Mouse (Mus musculus) brain, embryonic 18.5 days (tissue): ENCODE data around the gene Mdga1.

Experiments used
- DNase-seq: peaks from one replicate; pipeline ENCODE4 v3.0.0-alpha.2; 2012; ENCODE audit warnings: low read depth, low spot score

Gene Mdga1

DNA sequence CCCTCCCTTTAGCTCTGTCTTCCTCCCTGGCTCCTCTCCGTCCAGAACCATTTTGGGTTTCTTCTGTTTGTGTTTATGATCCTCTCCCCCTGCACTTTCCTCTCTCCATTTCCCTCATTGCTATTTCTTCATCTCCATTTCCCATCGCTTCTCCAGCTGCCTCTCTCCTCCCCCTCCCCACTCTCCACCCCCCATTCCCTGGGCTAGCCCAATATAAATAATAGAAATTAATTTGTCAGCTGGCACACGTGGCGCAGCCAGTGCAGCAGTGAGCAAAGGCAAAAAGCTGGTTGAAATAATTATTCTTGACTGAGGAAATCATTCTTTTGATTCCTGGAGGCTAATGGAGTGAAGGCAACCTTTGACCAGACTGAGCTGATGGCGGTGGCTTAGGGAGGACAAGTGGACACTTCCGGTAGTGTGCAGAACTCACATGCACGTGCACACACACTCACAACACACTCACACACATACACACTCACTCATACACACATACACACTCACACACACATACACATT, at the start of gene Mdga1:
TSS of gene Mdga1 (minus strand) at position 51 of the 519 bp plus-strand sequence.
- no peak for DNase-seq

DNA sequence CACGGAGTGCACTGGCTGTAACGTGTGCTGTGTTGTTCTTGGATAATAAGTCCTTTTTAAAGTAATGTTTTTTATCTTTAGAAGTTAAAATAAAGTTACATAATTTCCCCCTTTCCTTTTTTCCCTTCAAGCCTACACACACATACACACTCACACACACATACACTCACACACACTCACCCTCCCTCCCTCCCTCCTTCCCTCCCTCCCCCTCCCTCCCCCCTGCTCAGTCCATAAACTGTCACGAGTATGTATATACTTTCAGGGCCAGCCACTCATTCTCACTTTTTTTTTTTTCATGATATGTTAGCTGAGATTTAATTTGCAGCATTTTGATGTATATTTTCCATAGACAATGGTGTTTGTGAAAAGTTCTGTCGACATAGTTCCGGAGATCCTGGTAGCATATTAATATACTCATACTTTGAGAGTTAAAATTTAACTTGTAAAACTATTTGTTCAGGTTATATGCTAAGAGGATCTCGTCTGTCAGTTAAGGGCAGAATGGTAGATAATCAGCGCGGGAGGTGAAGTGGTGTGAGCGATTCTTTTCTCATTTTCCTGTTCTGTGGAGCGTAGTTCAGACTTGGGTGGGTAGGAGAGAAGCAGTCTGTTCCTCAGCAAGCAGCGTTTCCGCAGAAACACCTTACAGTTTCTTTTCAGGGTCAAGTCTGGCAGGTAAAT, 49.2 kb upstream of the Mdga1 start:
- DNase-seq, result no peak

DNA sequence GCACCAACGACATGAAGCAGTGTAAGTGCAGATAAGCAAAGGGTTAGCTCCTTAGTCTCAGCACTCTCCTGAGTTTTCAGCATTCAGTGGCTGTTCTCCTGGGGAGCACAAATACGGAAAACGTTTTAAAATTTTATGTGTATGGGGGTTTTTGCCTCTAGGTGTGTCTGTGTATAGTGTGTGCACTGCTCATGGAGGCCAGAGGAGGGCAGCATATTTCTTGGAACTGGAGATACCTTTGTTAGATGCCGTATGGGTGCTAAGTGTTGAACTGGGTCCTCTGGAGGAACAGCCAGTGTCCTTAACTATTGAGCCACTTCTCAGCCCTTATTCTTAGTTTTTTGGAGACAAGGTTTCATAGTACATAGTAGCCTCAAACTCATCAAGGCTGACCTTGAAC, 44.8 kb upstream of the Mdga1 start:
- no peak for DNase-seq

DNA sequence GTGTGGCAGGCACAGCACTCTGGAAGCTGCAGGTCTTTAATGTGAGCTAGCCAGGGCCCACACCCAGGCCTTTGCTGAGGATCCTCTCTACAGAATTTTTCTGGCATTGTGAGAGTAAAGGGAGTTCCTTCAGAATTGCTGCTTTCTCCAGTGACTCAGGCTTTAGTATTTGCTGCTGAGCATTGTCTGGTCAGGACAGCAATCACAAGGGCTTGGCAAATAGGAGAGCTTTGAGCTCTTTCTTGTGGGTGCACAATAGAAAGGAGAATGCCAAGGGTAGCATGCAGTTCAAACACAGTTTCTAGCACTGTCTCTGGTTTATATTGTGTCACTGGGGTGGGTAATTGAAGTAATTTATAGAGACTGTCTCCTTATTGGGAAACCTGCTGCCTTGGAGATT, 38.5 kb upstream of the Mdga1 start:
- DNase-seq, result no peak

DNA sequence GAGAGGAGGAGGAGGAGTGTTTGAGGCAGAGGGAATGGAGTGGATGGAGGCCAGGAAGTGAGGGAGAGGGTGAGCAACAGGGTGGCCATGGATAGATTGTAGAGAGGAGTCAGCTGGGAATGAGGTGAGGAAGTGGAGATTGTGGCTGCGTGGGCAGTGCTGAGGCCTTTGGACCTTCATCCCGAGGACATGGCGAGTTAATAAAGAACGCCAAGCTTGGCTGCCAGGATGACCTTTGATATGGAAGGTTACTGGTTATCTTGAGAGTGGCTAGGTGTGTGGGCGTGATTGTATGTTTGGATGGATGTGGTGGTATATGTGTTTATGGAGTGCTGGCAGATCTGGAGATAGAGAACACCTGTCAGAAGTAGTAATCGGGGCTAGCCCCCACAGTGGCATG, 38.0 kb upstream of the Mdga1 start:
- no peak for DNase-seq

DNA sequence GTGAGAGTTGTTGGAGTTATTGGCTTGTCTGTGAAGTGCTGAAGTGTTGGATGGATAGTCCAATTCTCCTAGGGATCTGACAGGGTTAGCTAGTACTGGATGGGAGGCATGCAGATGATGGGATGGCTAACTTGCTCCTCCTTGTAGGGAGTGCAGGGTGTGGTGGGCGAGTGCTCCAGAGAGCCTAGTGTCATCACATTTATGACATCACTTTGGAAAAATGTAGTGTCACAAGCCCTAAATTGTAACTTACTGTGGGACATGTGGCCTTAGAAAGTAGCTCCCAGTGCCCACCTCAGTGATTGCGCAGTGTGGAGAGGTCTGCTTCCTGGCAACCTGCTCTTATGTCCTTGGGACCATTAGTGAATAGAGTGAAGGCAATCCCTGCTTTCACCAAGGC, 37.0 kb upstream of the Mdga1 start:
- DNase-seq, result no peak

DNA sequence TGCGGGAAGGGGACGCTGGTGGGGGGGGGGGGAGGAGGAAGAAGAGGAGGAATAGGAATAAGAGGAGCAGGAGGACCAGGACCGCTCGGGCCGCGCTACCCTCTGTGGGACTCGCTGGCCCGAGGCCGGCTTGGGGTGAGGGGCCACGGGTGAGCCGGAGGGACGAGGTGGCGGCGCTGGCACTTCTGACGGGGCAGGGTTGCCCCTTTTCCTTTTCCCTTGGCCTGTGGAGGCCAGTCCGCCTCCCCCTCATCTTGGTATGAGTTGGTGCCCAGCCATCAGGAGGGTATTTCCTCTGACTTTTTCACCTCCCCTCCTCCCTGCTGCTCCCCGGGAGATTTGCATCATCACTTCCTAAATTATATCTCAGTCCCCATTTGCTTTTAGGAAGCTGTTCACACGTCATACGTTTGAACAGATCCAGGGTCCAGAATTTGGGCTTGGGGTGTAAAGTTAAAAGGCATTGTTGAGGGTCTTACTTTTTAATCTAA, 35.6 kb upstream of the Mdga1 start:
- DNase-seq, result no peak

DNA sequence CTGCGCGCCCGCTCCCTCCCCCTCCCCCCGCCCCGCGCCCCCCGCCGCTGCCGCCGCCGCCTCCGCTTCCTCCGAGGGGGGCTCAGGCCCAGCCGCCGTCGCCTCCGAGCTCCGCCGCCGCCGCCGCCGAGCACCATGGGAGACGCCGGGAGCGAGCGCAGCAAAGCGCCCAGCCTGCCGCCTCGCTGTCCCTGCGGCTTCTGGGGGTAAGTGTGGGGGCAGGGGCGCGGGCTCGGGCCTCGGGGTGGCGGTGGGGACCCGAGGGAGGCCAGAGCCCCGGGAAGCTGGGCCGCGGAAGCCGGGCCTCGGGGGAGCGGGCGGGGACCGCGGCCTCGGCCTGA, 35.2 kb upstream of the Mdga1 start:
- no peak for DNase-seq

DNA sequence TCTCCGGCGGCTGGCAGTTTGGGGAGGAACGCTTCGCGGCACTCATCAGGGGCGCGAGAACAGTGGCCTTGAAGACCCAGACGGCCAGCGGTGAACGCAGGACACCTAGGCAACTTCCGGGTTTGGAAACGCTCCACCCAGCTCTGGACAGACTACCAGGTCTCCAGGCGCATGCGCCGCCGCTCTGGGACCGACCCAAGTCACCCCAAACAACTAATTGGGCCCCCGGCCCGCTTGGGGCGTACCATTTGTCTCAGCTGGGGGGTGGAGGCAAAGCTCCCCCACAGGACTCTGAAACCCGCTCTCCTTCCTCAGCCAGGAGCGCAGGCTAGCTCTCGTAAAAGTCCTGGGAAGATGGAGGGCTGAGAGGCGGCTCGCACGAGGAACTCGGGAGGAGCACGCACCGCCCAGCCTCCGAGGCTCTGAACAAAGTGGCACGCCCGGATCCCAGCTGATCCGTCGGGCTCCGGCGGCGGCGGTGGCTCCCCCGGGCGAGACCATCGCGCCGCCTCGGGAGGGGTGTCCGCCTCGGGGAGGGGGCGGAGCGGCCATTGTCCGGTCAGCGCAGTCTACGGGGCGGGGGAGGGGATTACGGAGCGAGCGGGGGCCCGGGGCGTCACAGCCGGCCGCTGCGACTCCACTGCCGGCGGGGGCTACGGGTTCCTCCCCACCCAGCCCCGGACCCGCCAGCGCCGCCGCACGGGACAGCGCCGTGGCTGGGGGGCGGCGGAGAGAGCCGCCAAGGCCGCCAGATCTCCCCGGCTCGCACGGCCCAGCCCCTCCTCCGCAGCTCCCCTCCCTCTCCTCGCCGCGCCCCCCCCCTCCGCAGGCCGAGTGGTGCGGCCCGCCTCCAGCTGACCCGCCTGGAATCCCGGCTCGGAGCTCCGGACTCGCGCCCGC, 34.6 kb upstream of the Mdga1 start, which contains the start of gene Zfand3:
TSS of gene Zfand3 (plus strand) at position 531 of the 900 bp plus-strand sequence.
- DNase-seq, result peak; percentile 83

DNA sequence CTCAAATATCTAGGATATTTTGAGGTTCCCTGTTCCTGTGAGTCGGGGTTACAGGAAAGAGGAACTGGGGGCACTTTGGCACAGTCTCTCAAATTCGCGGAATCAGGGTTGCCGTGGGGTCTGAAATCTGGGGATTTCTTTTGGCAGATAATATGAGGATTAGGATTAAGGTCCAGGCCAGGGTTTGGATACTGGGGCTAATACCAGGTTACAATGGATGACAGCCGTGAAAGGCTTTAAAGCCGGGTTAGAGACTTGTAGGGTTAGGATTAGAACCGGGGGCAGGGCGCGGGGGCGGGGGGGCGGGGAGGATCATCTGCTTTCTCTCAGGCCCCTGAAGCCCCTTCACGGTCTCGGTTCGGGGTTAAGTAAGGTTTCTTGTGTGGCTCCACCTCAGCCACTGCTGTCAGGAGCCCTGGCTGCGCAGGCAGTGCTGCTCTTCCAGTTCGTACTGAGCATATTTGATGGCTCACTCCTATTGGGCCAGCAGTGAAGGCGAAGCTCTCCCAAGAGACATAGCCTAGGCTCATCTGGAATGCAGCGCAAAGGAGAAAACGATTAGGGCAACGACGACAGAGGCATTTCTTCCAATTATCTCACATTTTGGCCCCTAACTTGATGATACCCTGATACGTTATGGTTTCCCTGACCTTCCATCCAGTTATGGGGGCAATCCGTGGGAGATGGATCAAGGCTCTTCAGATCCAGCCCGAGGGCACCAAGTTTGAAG, 28.8 kb upstream of the Mdga1 start:
- no peak for DNase-seq

DNA sequence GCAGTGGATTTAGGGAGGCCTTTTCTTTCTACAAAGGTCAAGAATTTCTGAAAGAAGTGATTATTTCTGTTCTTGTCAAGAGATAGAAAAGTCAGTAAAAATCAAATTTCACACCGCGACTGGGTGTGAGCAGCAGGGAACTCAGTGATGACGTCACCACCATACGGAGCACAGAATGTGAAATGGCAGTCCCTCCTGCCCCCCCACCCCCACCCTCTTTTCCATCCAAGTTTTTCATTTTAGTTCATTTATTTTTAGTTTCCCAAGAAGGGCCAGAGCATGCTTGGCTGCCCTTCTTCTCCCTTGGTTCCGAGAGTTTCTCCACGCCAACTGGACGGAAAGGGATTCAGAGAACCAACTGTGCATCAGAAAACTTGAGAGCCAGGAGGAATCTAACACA, 27.8 kb upstream of the Mdga1 start:
- no peak for DNase-seq

DNA sequence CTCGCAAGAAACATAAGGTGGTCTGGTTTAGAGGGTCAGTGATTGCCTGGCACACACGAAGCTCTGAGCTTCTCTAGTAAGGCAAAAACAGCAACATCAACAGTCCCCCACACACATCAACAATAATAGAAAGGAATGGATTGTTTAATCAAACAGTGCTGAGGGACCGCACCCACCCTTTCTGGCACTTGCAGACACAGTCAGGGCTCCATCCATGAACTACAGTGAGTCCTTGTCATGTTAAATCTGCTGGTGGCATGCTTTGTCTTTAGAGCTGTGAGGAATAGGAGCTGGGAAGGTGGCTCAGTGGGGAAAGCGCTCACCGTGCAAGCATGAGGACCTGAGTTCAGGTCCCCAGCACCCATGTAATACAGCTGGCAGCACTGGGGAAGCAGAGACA, 26.1 kb upstream of the Mdga1 start:
- no peak for DNase-seq

DNA sequence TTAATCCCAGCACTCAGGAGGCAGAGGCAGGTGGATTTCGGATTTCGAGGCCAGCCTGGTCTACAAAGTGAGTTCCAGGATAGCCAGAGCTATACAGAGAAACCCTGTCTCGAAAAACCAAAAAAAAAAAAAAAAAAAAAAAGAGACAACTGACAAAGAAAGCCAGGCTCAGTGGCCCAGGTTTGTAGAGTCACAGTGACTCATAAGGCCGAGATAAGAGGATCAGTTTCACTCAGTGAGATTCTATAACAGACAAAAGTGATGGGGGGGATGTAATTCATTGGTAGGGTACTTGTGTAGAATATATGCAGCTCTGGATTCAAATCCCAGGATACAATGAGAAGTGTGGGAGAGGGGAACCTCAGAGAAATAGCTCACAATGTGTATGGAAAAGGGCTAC, 24.6 kb upstream of the Mdga1 start:
- DNase-seq, result no peak

DNA sequence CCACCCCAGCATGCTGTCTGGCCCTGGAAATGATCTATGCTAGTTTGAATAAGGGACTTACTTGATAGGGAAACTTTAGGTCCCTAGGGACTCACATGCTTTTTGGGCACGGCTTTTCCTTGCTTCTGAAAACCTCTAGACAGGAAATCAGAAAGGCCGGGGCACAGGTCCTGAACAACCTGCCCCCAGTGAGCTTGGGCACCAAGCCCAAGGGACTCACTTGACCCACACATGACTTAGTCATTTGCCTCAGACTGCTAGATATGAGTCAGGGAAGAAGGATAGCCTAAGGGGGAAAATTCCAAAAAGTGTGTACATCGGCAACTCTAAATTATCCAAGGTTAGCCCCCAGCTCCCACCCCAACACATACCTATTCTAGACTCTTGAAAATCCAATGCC, 24.1 kb upstream of the Mdga1 start:
- DNase-seq, result no peak

DNA sequence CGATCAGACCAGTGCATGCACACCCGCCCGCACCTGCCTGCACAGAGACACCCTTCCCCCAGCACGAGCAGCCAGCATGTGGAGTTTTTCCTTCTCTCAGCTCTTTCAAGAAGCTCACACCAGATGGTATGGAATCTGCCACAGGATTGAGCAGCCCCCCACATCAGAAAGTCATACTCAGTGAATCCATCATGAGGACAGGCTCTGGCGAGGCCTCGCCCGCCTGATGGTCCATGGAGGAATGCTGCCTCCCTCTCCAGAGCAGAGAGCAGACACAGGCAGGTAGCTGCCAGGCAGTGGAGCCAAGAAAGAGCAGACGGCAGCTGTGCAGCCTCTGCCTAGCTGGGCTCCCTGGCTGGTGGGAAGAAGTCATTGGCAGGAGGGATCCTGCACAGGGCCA, 23.6 kb upstream of the Mdga1 start:
- DNase-seq, result peak; percentile 66

DNA sequence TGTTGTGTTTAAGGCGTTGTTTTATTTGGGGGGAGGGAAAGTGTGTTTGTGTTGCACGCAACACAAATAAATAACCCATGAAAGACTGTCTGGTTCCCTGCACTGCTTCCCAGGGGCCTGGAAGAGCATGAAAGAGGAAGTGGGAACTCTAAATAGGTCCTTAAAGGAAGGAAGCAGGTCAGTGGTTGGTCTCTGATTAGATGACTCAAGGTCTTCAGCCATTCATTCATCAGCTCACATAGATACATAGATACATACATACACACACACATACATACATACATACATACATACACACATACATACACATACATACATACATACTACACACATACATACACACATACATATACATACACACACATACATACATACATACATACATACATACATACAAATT, 21.0 kb upstream of the Mdga1 start:
- DNase-seq, result no peak

DNA sequence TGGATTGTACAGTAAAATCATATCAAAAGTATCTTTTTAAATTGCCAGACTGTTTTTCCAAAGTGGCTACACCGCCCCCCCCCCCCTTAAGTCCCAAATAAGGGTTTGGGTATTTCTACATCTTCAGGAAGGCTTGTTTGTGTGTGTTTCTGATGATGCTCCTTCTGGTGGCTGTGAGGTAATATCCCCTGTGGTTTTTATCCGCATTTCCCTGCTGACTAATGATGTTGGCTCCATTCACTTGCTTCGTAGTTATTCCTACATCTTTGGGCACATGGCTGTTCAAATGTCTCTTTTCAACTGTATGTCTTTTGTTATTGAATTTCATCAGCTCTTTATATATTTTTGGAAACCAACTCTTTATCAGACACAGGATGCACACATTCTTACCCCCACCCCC, 20.2 kb upstream of the Mdga1 start:
- DNase-seq, result no peak

DNA sequence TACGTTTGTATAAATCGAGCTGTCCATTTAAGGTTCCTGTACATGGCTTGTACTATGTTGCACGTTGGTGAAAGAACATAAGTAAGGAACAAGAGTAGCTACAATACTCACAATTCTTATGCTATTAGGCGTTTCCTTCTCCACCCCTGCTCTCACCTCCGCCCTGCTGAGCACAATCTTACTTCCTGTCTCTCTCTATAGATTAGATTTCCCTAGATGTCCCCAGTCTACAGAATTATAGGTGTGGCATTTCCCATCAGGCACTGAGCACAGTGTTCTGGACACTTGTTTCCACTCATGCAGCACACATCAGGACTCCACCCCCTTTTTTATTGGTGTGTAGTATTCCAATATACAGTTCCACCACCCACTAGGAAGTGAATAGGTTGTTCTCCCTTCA, 19.8 kb upstream of the Mdga1 start:
- no peak for DNase-seq

DNA sequence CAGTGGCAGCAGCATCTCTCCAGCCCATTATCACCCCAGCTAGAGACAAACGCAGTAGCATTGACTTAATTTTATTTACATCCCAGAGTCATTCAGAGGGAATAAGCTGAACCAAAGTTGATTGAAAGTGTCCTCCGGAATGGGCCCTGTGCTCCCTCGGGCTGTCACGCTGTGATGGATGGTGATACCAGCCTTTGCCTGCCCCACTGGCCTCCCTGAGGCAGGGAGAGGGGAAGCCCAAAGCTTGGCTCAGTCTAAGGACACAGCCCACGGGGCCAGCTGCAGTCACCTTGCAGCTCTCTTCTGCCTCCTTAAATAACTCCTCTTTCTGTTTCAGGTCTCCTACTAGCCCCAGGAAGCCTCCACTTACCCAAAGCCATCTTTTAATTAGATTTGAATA, 18.3 kb upstream of the Mdga1 start:
- no peak for DNase-seq

DNA sequence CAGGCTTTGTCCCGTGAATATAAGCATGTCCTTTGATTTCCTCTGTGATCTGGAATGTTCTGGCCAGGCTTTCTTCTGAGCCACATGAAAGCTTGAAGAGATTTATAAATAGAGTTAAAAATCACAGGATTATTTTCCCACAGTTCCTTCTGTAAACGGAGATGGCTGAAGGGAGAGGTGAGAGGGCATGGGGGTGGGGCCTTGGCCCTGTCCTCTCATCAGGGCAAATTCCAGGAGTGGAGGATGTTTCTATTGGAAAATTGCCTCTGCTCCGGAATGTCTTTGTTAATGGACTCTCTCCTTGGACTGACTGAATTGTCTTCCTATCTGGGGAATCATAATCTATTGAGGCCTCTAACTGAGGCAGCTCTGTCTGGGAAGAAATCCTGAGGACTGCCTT, 15.6 kb upstream of the Mdga1 start:
- DNase-seq, result no peak

DNA sequence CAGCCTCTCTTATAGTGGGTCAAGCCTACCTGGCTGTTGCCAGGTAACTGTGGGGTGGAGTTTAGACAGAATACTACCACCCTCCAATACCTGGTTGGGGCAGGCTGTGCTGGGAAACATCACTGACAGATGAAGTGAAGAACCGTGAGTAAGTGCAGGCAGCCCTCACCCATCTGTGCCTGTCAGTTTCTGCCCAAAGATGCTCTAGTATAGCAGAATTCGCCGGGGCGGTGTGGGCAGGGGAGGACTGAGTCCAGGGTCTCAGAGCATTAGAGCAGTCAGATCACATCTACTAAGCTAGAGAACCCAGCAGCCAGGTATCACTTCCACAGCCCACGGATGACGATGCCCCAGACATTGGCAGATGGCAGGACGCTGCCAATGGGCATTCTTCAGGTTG, 15.0 kb upstream of the Mdga1 start:
- DNase-seq, result no peak

DNA sequence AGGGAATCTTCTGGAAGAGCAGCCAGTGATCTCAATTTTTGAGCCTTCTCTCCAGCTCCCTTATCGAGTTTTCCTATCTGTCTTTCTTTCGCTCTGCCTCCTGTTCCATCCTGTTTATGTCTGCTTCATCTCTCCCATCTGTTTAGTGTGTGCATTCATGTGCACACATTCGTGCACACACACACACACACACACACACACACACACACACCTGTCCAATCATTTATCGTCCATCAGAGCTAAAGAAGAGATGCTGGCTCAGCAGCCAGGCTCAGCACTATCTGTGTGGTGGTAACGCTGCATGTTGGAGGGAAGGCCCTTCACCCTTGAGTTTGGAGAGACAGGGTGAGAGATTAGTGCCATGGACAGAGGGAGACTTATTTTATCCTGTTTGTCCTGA, 13.3 kb upstream of the Mdga1 start:
- no peak for DNase-seq
